Mouse (Mus musculus): ENCODE results near the gene Chpf.

Chpf gene

GRCm38 (mm10) chr1:75458025-75458788 is 20.9 kb downstream of the Chpf start:
- no peak for DNase-seq (ENCODE audit: low spot score)

GRCm38 (mm10) chr1:75457710-75458024 is 21.4 kb downstream of the Chpf start:
- DNase-seq (ENCODE audit: low spot score): no peak

GRCm38 (mm10) chr1:75456746-75457564 is 22.2 kb downstream of the Chpf start:
- DNase-seq (ENCODE audit: low spot score): no peak

- no peak for DNase-seq (ENCODE audit: low spot score)
These were observed 23.2 kb downstream of the Chpf start for GRCm38 (mm10) chr1:75455948-75456347.

GRCm38 (mm10) chr1:75455433-75455832 is 23.7 kb downstream of the Chpf start:
- DNase-seq (ENCODE audit: low spot score): no peak

- no peak for DNase-seq (ENCODE audit: low spot score)
These were observed 27.2 kb downstream of the Chpf start for GRCm38 (mm10) chr1:75451900-75452299.

- DNase-seq (ENCODE audit: low spot score): no peak
These were observed 28.6 kb downstream of the Chpf start, which contains the start of gene Asic4 for GRCm38 (mm10) chr1:75450314-75451005. Gene Asic4 (plus strand): TSS chr1:75450436.

GRCm38 (mm10) chr1:75449377-75450135 is 29.6 kb downstream of the Chpf start:
- DNase-seq (ENCODE audit: low spot score): no peak

GRCm38 (mm10) chr1:75448937-75449336 is 30.2 kb downstream of the Chpf start:
- DNase-seq (ENCODE audit: low spot score): no peak

GRCm38 (mm10) chr1:75448052-75448431 is 31.1 kb downstream of the Chpf start:
- no peak for DNase-seq (ENCODE audit: low spot score)

GRCm38 (mm10) chr1:75447265-75448051 is 31.6 kb downstream of the Chpf start:
- no peak for DNase-seq (ENCODE audit: low spot score)

GRCm38 (mm10) chr1:75446656-75447055 is 32.5 kb downstream of the Chpf start:
- no peak for DNase-seq (ENCODE audit: low spot score)

GRCm38 (mm10) chr1:75445751-75446611 is 33.1 kb downstream of the Chpf start:
- DNase-seq (ENCODE audit: low spot score): peak; percentile 73

- no peak for DNase-seq (ENCODE audit: low spot score)
These were observed 33.9 kb downstream of the Chpf start for GRCm38 (mm10) chr1:75445141-75445701.

- no peak for DNase-seq (ENCODE audit: low spot score)
These were observed 34.9 kb downstream of the Chpf start for GRCm38 (mm10) chr1:75444208-75444607.

GRCm38 (mm10) chr1:75443247-75444024 is 35.7 kb downstream of the Chpf start:
- no peak for DNase-seq (ENCODE audit: low spot score)

- no peak for DNase-seq (ENCODE audit: low spot score)
These were observed 36.3 kb downstream of the Chpf start for GRCm38 (mm10) chr1:75442811-75443210.

GRCm38 (mm10) chr1:75442171-75442570 is 36.9 kb downstream of the Chpf start:
- no peak for DNase-seq (ENCODE audit: low spot score)

- no peak for DNase-seq (ENCODE audit: low spot score)
These were observed 37.6 kb downstream of the Chpf start for GRCm38 (mm10) chr1:75441471-75441996.
